Mouse (Mus musculus): ENCODE data around the gene Sbno2. TPM values are rescaled to one million over a fixed set of nuclear protein-coding genes. Genes with fewer than 3 reads are reported as not detected.
"Not testable (repeated sequence)": the region's sequence is repeated elsewhere in the genome, so short reads cannot be mapped to it uniquely, and the experiment has no call there.

Sbno2 gene
- total RNA-seq, 2 experiments from 2014 or later: 14.5 to 22.0 TPM

GRCm38 (mm10) chr10:80045766-80046165, 59.6 kb downstream of the Sbno2 start:
- no peak for DNase-seq (ENCODE audit: extremely low spot score in 1 of 2, low spot score in 1 of 2)

- DNase-seq (ENCODE audit: extremely low spot score in 1 of 2, low spot score in 1 of 2): not testable (repeated sequence)
Observed at GRCm38 (mm10) chr10:80045364-80045763, 60.0 kb downstream of the Sbno2 start.

- no peak for DNase-seq (ENCODE audit: extremely low spot score in 1 of 2, low spot score in 1 of 2)
Observed at GRCm38 (mm10) chr10:80044087-80044486, 61.3 kb downstream of the Sbno2 start.

- not testable (repeated sequence) for DNase-seq (ENCODE audit: extremely low spot score in 1 of 2, low spot score in 1 of 2)
Observed at GRCm38 (mm10) chr10:80041409-80042060, 63.8 kb downstream of the Sbno2 start.

GRCm38 (mm10) chr10:80039559-80039979, 65.8 kb downstream of the Sbno2 start, which contains the start of gene Polr2e:
Gene Polr2e, minus strand, starts transcription at chr10:80039795.
- peak; percentile 90 to 93 for DNase-seq (ENCODE audit: extremely low spot score in 1 of 2, low spot score in 1 of 2)

- no peak for DNase-seq (ENCODE audit: extremely low spot score in 1 of 2, low spot score in 1 of 2)
Observed at GRCm38 (mm10) chr10:80036832-80037231, 68.5 kb downstream of the Sbno2 start.

GRCm38 (mm10) chr10:80035686-80036085, 69.7 kb downstream of the Sbno2 start:
- DNase-seq (ENCODE audit: extremely low spot score in 1 of 2, low spot score in 1 of 2): no peak

GRCm38 (mm10) chr10:80035148-80035547, 70.2 kb downstream of the Sbno2 start:
- no peak for DNase-seq (ENCODE audit: extremely low spot score in 1 of 2, low spot score in 1 of 2)

GRCm38 (mm10) chr10:80033511-80034391, 71.6 kb downstream of the Sbno2 start:
- no peak for DNase-seq (ENCODE audit: extremely low spot score in 1 of 2, low spot score in 1 of 2)

GRCm38 (mm10) chr10:80032799-80033480, 72.4 kb downstream of the Sbno2 start:
- peak in 1 of 2 experiments; percentile 36 for DNase-seq (ENCODE audit: extremely low spot score in 1 of 2, low spot score in 1 of 2)

GRCm38 (mm10) chr10:80030736-80031135, 74.6 kb downstream of the Sbno2 start:
- DNase-seq (ENCODE audit: extremely low spot score in 1 of 2, low spot score in 1 of 2): no peak

GRCm38 (mm10) chr10:80030191-80030590, 75.2 kb downstream of the Sbno2 start:
- DNase-seq (ENCODE audit: extremely low spot score in 1 of 2, low spot score in 1 of 2): no peak

- DNase-seq (ENCODE audit: extremely low spot score in 1 of 2, low spot score in 1 of 2): no peak
Observed at GRCm38 (mm10) chr10:80028521-80028846, 76.9 kb downstream of the Sbno2 start.

- DNase-seq (ENCODE audit: extremely low spot score in 1 of 2, low spot score in 1 of 2): no peak
Observed at GRCm38 (mm10) chr10:80027681-80028520, 77.5 kb downstream of the Sbno2 start.

- no peak for DNase-seq (ENCODE audit: extremely low spot score in 1 of 2, low spot score in 1 of 2)
Observed at GRCm38 (mm10) chr10:80025889-80026288, 79.5 kb downstream of the Sbno2 start.

- no peak for DNase-seq (ENCODE audit: extremely low spot score in 1 of 2, low spot score in 1 of 2)
Observed at GRCm38 (mm10) chr10:80025463-80025862, 79.9 kb downstream of the Sbno2 start.

GRCm38 (mm10) chr10:80025044-80025347, 80.4 kb downstream of the Sbno2 start:
- DNase-seq (ENCODE audit: extremely low spot score in 1 of 2, low spot score in 1 of 2): no peak

- DNase-seq (ENCODE audit: extremely low spot score in 1 of 2, low spot score in 1 of 2): no peak
Observed at GRCm38 (mm10) chr10:80024229-80025043, 80.9 kb downstream of the Sbno2 start.

- no peak for DNase-seq (ENCODE audit: extremely low spot score in 1 of 2, low spot score in 1 of 2)
Observed at GRCm38 (mm10) chr10:80023758-80024157, 81.6 kb downstream of the Sbno2 start.

- no peak for DNase-seq (ENCODE audit: extremely low spot score in 1 of 2, low spot score in 1 of 2)
Observed at GRCm38 (mm10) chr10:80022806-80023205, 82.6 kb downstream of the Sbno2 start.

All from layer of hippocampus, postnatal 25 days (tissue).